Mouse (Mus musculus): ENCODE measurements around the gene Atg5. TPM values are rescaled to one million over a fixed set of nuclear protein-coding genes. Genes with fewer than 3 reads are reported as not detected.
"Not testable (repeated sequence)": the region's sequence is repeated elsewhere in the genome, so short reads cannot be mapped to it uniquely, and the experiment has no call there.

Gene Atg5
- total RNA-seq (2021), result 10 to 100 TPM; 31.4 to 46.4 TPM
- long read RNA-seq, experiment 1, transcript Atg5-201 (8 exons, 2,352 nt), result major isoform, 81 of 96 reads
- long read RNA-seq, experiment 1, partial matches to known transcripts, result 2 of 96 reads
- long read RNA-seq, experiment 1, other reads (novel, unspliced or antisense), result 13 of 96 reads
- long read RNA-seq, experiment 2, transcript Atg5-201 (8 exons, 2,352 nt), result major isoform, 18 of 26 reads
- long read RNA-seq, experiment 2, partial matches to known transcripts, result 2 of 26 reads
- long read RNA-seq, experiment 2, other reads (novel, unspliced or antisense), result 6 of 26 reads

- peak; percentile 99 to 100 for DNase-seq
These were observed at the start of gene Atg5 for GRCm38 (mm10) chr10:44268145-44268860. Gene Atg5 (plus strand): TSS chr10:44268358.

GRCm38 (mm10) chr10:44219073-44219472 is 49.1 kb upstream of the Atg5 start:
- DNase-seq, result peak; percentile 9 to 11

- no peak for DNase-seq
These were observed 43.8 kb upstream of the Atg5 start for GRCm38 (mm10) chr10:44224345-44224744.

- peak; percentile 44 to 61 for DNase-seq
These were observed 34.8 kb upstream of the Atg5 start for GRCm38 (mm10) chr10:44233351-44233750.

- not testable (repeated sequence) for DNase-seq
These were observed 32.9 kb upstream of the Atg5 start for GRCm38 (mm10) chr10:44235298-44235697.

- DNase-seq, result peak; percentile 15 to 21
These were observed 11.5 kb upstream of the Atg5 start for GRCm38 (mm10) chr10:44256624-44257023.

DNA sequence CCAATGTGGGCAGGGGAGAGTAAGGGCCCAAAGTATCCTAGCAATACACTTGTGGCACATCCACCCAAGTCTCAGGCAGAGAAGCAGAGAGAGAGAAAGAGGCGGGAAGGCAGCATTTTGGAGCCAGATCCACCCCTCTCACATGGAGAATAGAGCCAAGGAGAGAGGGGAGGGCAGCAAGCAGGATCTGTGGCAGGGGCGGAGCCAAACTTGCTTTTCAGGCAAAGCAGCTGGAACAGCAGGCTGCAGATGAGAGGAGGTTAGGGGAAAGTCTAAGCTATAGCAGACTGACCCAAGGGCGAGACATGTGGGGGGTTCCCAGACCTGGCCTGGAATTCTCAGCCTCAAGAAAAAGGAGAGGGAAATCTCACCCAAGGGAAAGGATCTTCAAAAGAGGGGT is 2.3 kb upstream of the Atg5 start:
- DNase-seq, result no peak

DNA sequence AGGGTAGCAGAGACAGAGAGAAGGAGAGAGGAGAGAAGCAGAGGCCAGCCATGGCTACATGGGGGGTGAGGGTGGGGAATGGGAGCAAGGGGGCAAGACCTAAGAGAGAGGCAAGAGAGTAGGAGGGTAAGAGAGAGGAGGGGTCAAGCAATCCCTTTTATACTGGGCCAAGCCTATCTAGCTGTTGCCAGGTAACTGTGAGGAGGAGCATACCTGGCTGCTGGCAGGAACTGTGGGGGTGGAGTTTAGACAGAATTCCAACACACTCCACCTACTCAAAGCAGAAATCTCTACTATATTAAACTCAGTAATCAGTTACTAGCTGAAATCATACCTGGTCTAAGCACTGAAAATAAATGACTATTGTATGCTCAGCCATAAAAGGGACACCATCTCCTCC is 1.6 kb upstream of the Atg5 start:
- no peak for DNase-seq

GRCm38 (mm10) chr10:44267426-44268142 is 574 bp upstream of the Atg5 start:
- DNase-seq, result no peak

- DNase-seq, result no peak
These were observed 1.1 kb downstream of the Atg5 start for GRCm38 (mm10) chr10:44269211-44269610.

DNA sequence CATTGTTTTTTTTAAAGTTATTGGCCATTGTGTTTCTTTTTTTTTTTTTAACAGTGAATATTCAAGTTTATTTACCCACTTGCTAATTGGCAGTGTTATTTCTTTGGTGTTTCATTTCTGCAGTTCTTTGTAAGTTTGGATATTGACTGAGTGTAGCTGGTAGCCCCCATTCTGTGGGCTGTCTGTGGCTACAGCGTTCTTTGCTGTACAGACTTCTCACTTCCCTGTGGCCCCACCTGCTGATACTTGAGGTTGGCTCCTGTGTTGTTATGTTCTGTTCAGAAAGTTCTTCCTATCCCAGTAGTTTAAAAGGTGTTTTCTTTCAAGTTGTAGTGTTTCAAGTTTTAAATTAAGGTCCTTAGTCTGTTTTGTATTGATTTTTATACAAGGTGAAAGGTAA is 14.2 kb downstream of the Atg5 start:
- no peak for DNase-seq

DNA sequence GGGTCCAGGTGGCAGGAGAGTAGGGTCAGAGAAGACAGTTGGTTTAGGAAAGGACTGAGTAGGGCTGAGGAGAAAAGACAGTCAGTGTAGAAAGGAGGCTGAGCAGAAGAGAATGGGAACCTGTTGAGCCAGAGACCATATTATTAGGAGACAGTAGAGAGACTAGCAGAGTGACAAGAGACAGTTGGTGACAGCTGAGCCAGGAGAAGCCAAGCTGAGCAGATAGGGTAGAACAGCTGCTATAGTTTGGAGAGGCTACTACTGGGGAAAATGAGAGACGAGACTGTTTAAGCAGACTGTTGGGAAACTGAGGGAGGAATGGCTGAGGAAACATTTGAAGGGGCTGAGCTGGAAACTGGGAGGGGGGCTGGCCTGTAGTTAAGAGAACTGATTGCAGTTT is 16.9 kb downstream of the Atg5 start:
- no peak for DNase-seq

- DNase-seq, result no peak
These were observed 17.8 kb downstream of the Atg5 start for GRCm38 (mm10) chr10:44285935-44286334.

DNA sequence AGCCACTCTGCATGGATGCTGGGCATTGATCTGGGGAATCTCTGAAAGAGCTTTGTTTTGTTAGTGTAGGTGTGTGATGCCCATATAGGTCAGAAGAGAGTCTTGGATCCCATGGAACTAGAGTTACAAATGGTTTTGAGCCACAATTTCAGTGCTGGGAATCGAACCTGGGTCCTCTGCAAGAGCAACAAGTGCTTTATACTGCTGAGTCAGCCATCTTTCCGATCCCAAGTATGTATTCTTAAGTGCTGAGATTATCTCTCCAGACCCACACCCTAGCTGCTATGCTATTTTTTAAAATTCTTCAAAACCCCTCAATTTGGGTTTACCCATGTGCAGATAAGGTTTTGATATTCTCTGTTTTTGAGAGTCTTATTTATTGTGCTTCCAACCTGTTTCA is 22.7 kb downstream of the Atg5 start:
- DNase-seq, result no peak

DNA sequence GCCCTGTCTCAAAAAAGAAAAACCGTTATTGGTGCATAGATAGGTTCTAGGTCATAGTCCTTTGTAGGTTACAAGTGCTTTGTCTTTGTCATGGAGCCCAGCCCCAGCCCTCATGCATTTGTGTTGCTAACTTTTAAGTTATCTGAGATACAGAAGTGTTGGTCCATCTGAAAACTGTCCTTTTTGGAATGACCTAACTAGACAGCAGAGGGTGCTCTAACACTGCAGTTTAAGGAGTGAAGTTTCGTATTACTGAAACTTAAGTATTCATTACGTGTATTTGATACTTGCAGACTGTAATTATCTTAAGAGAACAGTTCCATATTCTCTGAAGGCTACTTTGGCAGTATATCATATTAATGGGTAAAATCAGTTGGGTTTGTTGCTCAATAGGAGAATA is 24.0 kb downstream of the Atg5 start:
- DNase-seq, result peak in 1 of 2 experiments; percentile 42

DNA sequence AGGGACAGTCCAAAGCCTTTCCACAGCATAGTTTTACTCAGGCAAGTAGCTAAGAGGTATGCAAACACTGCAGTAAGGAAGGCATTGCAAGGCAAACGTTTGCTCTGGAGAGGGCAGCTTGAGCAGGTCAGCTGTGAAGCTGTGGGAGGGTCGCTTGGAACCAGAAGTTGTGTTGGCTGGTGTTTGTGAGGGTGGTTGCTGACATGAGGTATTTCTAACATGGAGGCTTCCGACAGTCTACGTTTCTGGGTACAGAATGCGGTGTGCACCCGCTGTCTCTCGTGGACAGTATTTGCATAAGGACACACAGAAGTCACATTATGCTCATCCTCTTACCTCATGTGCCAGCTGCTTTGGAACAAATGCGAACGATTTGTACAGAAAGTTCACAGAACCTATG is 31.0 kb downstream of the Atg5 start:
- no peak for DNase-seq

GRCm38 (mm10) chr10:44300078-44300477 is 31.9 kb downstream of the Atg5 start:
- no peak for DNase-seq

DNA sequence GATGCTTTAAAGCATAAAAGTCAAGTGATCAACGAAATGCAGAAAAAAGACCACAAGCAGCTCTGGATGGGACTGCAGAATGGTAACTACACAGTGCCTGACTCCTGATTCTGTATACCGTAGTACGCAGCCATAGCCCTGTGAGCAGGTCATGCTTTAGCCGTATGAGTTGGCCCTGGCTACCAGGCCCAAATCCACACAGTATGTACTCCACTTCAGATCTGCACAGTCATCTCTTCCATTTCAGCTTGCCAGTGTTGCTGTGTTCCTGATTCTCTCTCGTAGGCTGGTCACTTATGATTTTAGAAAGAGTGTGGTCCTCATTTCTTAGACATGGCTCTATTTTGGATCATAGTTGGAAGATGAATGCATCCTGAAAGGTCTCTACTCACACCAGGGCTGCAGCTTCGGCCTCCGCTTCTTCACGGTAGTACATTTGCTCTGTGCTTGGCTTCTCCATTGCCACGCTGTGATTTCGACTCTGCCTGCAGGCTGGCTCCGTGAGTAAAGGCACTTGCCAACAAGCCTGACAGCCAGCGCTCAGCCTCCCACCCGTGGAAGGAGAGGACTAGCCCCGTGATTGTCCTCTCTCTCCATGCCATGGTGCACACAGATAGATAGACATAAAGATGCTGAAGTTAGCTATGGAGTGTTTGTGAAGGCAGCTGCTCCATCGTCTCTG is 35.6 kb downstream of the Atg5 start:
- DNase-seq, result no peak

GRCm38 (mm10) chr10:44304330-44304717 is 36.2 kb downstream of the Atg5 start:
- DNase-seq, result no peak

DNA sequence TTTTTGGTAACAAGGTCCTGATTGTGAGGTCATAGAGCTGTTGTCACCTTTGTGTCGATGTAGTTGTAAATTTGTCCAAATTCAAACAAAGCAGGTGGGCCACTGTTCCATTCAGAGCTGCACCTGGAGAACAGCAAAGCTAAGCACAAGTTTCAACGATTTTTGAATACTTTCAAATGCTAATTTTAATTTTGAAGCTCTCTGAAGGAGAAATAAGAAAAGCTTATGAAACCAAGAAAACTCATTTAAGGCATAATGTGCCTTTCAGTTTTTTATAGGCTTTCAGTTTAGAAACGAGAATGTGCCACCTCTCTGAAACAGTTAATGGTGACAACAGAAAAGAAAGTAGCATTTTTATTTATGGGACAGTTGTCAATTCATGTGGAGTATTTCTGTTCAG is 36.7 kb downstream of the Atg5 start:
- DNase-seq, result no peak

DNA sequence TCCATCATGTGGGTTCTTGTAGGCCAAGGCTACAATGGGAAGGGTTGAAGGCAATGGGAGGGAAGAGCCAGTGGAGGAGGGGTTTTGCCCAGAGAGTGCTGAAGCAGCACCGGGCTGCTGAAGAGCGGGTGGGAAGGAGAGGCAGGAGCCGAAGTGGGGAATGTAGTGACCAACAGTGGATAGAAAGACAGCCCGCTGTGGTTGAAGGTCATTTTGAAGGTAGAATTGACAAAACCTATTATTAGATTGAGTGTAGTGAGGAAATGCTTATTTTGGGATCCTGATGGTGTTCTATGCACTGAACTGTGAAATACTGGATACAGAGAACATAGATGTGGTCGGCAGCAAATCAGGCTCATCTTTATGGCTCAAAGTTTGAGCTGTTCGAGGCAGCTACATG is 38.1 kb downstream of the Atg5 start:
- DNase-seq, result no peak

- DNase-seq, result no peak
These were observed 40.1 kb downstream of the Atg5 start for GRCm38 (mm10) chr10:44308280-44308679.

DNA sequence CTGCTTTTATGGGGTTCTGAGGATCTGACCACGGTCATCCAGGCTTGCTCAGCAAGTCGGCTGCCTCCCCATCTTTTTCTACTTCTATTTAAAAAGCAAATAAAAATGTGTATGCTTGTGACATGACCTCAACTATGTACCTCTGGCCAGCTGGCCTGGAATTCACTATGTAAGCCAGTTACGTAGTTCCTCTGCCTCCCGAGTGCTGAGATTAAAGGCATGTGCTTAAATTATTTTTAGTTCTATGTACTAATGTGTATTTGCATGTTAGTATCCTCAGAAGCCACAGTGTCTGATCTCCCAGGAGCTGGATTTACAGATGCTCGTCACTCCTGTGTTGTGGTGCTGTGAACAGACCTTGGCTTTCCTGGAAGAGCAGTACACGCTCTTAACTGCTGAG is 41.1 kb downstream of the Atg5 start:
- no peak for DNase-seq

All from adrenal gland, postnatal 36 days (tissue).